Mouse (Mus musculus): ENCODE measurements around the gene Aldh1a3.
A peak's percentile ranks its signal among the peaks of the same experiment; 100 is the strongest.

The Aldh1a3 gene

DNA sequence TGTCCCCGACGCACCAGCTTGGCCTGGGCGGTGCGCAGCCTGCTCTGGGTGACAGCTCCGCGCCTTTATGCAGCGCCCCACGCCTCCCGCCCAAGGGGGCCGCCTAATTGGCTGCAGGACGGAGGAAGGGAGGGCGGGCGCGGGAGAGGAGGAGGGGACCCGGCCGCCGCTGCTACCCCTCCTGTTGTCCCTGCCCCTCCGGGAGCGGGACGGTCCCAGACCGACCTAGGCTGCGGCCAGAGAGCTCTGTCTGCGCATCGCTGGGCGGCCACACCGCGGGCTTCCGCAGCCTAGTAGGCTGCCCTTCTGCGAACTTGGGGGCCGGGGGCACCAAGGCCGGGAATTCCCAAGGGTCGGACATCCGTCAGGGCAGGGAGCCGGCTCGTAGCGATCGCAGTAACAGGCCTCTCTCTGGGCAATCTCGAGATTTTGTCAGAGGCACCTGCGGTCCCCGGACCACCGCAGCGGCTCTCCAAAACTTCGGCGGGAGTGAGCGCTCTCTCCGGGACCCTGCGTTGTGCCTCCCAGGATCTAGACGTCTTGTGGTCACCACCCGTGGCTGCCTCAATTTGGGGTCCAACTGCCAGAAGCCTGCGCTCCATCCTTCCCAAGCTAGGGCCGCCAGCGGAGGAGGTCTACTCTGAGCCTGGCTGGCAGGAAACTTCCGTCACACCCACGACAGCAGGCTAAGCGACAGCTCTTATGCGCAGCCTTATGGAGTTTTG, at the start of gene Aldh1a3:
TSS of gene Aldh1a3 (minus strand) at position 81 of the 725 bp plus-strand sequence.
- DNase-seq (ENCODE audit: low read depth, low spot score): no peak

- DNase-seq (ENCODE audit: low read depth, low spot score): no peak
Observed at GRCm38 (mm10) chr7:66476289-66476688, 49.0 kb upstream of the Aldh1a3 start.

- DNase-seq (ENCODE audit: low read depth, low spot score): no peak
Observed at GRCm38 (mm10) chr7:66471641-66472216, 44.4 kb upstream of the Aldh1a3 start.

- DNase-seq (ENCODE audit: low read depth, low spot score): no peak
Observed at GRCm38 (mm10) chr7:66466641-66467040, 39.3 kb upstream of the Aldh1a3 start.

DNA sequence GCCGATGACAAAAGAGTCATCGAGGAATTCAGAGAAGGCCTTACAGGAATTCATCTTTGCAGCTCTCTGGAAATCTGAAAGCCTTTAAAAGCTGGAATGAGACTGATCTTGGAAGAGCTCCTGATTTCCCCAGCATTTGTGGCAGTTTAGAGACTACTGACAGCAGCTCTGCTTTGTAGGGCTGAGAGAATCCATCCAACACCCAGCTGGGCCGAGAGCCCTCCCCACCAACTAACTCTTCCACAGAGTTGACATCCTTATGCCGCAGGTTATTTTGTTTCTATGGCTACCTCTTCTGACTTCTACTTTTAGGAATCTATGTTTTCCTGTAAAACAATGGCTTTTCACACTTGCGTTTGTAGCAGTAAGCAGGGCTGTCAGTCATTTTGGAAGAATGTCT, 37.9 kb upstream of the Aldh1a3 start:
- peak; percentile 8 for DNase-seq (ENCODE audit: low read depth, low spot score)

DNA sequence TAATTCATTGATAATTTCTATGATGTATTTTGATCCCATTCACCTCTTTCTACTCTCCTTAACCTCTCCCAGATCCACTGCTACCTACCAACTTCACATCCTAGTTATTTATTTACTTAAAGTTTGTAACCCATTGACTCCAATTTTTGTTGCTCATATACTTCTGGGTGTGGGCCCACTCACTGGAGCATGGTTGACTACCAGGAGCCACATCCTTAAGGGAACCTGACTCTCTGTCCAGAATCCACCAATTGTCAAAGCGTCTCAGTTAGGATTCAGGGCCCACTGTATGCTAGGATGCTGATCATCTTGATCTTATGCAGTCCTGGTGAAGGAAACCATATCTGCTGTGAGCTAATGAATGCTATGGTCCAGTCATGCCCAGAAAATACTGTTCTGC, 35.8 kb upstream of the Aldh1a3 start:
- DNase-seq (ENCODE audit: low read depth, low spot score): no peak

- DNase-seq (ENCODE audit: low read depth, low spot score): peak; percentile 43
Observed at GRCm38 (mm10) chr7:66451622-66452295, 24.4 kb upstream of the Aldh1a3 start.

GRCm38 (mm10) chr7:66449971-66450752, 22.8 kb upstream of the Aldh1a3 start:
- peak; percentile 93 for DNase-seq (ENCODE audit: low read depth, low spot score)

DNA sequence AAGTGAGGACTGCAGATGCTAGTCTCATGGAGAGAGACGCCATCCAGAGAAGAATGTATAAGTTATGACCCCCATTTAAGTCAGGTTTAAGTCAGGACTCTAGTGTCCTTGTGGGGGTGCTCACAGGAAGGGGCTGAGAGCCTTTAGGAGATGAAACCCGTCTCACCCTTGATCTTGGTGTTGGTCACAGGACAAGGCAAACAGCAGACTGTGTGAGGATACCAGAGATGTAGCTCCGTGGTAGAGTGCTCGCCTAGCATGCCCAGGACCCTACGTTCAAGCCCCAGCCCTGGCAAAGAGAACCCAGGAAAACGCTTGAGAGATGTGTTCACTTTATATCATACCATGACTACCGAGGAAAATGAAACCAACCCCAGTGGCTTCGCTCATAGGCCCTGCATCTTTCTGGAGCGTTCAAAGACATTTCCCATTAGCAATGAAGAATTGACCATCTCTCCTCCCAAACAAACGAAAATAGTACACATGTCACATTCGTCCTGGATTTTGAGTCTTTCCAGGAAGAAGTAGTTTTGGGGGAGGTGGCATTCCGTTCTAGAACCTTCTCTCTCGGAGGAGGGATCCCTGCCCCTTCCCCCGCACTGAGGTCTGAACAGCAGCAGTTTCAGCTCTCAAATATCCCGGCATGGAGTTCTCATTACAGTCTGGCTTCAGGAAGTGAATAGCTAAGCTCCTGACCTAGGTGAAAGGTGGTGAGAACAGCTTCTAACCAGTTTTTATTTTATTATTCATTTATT, 21.6 kb upstream of the Aldh1a3 start:
- DNase-seq (ENCODE audit: low read depth, low spot score): peak; percentile 19

GRCm38 (mm10) chr7:66448304-66448703, 21.0 kb upstream of the Aldh1a3 start:
- DNase-seq (ENCODE audit: low read depth, low spot score): no peak

GRCm38 (mm10) chr7:66446860-66447259, 19.5 kb upstream of the Aldh1a3 start:
- DNase-seq (ENCODE audit: low read depth, low spot score): peak; percentile 82

DNA sequence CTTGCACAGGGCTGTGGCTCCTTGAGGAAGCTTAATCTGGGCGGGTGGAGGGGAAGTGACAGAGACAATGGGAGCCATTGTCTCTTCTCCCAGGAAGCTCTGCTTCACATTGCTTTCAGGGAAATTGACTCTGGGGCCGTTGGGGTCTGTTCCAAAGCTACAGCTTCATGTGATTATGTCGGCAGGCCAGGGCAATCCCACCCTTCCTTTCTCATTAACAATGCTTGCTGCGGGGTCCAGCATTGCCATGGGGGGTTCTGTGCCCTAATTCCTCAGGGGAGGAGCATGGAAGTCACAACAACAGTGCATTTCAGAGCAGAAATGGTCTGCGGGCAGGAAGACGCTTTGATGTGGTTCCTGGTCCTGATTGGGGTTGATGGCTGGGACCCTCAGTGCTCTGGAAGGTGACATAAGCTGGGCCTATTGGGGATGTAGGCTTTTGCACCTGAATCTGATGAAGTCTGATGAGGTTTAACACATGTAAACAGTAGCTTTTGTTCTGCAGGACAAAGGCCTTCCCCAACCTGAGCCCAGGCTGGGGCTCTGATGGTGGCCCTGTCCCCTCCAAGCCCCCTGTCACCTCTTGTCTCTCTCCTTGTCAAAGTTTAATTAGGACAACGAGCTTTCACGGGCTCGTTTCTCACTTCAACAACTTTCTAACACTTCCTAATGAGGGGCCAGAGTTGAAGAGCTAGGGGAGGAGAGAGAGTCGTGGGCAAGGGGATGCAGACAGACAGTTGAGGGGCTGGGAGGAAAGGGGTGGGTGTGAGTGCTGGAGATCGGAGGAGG, 18.0 kb upstream of the Aldh1a3 start:
- no peak for DNase-seq (ENCODE audit: low read depth, low spot score)

GRCm38 (mm10) chr7:66444706-66445105, 17.4 kb upstream of the Aldh1a3 start:
- DNase-seq (ENCODE audit: low read depth, low spot score): no peak

DNA sequence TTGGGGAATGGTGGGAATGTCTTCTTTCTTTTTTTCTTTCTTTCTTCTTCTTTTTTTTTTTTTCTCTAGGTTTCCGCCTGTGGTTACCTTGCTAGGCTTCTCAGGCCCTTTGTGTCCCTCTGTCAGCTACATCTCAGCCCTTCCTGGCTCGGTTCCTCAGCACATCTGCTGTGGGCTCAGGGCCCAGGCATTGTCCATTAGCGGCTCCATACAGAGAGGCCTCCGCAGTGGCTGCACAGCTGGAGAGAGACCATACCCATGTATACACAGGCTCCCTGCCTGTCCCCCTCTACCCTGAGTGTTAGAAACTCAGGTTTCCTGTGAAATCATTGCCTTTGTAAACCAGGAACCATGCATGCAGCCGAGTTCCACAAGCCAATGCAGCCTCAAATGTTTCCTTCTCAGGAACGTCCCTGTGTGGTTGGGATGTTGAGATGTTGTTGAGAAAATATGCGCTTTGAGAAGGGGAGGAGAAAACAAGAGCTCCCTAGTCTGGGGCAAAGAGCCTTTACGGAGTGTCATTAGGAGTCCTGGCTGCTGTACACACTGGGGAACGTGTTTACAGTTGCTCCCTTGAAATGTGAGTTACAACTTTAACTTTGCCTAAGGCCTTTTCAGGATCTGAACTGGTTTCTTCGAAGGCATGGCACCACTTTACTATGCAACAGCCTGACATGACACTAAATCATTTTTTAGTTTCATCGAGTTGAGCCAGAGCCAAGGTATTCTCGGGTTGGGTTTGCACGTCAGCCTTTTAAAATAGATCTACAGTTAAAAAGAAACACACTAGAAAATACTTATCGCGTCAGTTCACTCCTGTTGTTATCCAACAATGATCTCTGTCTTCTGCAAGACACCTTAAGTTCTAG, 15.4 kb upstream of the Aldh1a3 start:
- DNase-seq (ENCODE audit: low read depth, low spot score): peak; percentile 60

GRCm38 (mm10) chr7:66438787-66439669, 11.7 kb upstream of the Aldh1a3 start:
- no peak for DNase-seq (ENCODE audit: low read depth, low spot score)

DNA sequence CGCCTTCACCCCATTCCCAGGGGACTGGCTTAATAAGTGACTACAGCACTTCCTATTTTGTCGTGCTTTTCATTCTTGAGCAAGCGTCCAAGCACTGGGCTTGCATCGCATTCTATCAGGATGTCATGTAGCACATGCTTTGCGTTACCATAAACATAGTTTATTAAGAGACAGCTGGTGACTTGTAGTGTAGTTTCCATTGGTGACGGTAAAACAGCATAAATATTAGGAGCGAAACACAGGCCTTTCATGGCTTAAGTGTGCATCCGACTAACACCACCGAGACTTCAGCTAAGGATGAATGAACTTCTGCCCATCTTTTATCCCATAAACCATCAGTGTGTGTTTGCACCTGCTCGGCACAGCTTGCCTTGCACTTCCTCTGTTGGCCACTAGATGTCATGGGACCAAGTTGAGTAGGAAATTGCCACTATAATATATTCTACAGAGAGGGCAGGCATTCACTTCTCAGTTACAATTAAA, 7.2 kb upstream of the Aldh1a3 start:
- peak; percentile 69 for DNase-seq (ENCODE audit: low read depth, low spot score)

DNA sequence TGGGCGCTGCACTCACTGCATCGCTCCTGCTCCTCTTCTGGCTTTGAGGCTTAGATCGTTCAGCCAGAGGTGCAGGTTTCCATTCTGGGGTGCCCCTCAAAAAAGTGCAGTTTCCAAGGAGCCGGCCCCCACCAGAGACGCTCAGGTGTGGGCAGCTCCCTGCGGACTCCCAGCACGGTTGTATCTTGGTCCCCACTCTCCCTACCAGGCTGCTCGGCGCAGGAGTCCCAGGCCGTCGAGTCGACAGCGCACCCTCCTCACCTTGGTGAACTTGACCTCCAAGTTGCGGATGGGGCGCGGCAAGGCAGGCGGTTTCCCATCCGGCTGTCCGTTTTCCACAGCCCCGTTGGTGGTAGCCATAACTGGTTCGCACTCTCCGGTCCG, 272 bp downstream of the Aldh1a3 start:
- DNase-seq (ENCODE audit: low read depth, low spot score): no peak

DNA sequence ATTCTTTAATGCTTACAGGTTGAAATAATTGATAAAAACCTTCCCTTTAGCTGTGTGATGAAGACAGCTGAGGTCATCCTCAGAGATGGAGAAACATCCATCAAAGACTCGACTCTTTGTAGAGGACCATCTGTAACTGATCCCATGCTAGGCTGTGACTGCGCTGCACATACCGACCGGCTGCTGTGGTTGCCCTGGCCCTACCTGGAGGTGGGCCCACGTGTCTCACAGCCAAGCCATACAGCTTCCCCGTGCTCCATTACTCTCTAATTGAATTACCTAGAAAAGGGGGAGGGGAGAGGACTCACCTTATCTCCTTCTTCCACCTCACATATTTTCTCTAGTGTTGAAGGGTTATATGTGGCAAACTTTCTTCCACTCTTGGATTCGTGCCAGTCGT, 5.4 kb downstream of the Aldh1a3 start:
- DNase-seq (ENCODE audit: low read depth, low spot score): no peak

Data from 3T3-L1 (cell line).